ENCODE assay signal across 8 mouse cellular contexts in the genomic region with DNA sequence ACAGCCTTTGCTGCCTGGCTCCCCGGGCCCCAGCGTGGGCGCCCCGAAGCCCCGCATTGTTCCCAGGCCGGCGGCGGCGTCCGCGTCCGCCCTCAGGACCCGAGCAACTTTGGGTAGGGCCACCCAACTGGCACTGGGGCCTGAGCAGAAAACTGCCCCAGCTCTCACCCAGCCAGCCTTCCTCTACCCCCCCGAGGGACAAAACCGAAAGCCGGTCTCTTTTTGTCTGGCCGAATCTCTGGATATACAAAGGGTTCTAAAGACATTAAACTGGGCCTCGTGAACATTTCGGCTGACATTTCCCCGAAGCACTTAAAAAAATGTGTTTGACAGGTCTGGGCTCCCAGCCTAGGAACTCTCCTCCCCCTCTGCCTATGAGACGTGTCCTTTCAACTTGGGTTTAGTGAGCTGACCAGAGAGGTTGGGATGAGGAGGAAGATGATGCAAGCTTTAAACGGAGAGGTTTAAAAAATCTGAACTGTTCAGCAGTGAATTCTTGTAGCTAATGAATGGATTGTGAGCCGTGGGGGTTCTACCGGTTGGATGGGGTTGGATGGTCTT. TPM values are rescaled to one million over a fixed set of nuclear protein-coding genes. Genes with fewer than 3 reads are reported as not detected.
DNase-seq lines count a peak whose midpoint lies in the region; TF ChIP-seq lines count a peak whose summit lies in the region.

No protein-coding gene starts in this region.

- TF ChIP-seq EP300 in heart, adult 2 months (IDR thresholded peaks at IDR 0.05; ENCODE audit: insufficient read depth, low read depth, low read length): peak; percentile 39; the same call in 1 of the 2 replicates

- H3K9me3 ChIP-seq in ES-E14 (ENCODE audit: control insufficient read depth, insufficient read depth, low read depth, low read length): no peaks in the 10 kb centered on the region

- no peak for TF ChIP-seq CTCF in cortical plate, adult 2 months (IDR thresholded peaks at IDR 0.05; ENCODE audit: extremely low read depth, insufficient read depth, low read length)
- TF ChIP-seq CTCF in heart, adult 2 months (IDR thresholded peaks at IDR 0.05): no peak

- H3K9ac ChIP-seq in ES-E14 (ENCODE audit: insufficient read depth, low read depth, low read length, poor library complexity, severe bottlenecking): peak overlapping the region; percentile 99
- peak overlapping the region; percentile 97 for H3K9ac ChIP-seq in heart, adult 2 months (ENCODE audit: low read depth, low read length)

- TF ChIP-seq POLR2A in cortical plate, adult 2 months (IDR thresholded peaks at IDR 0.05; ENCODE audit: extremely low read depth, insufficient read depth, low read length): no peak
- no peak for TF ChIP-seq POLR2A in heart, adult 2 months (IDR thresholded peaks at IDR 0.05; ENCODE audit: insufficient read depth, low read depth, low read length)

- peaks cover 2% of the 10 kb centered on the region for H3K79me2 ChIP-seq in heart, adult 2 months (replicated peaks; ENCODE audit: control insufficient read depth, insufficient read depth, low read length)

- H3K4me1 ChIP-seq in ES-E14 (ENCODE audit: control insufficient read depth in 2 of 2, insufficient read depth in 2 of 2, low read length in 2 of 2, poor library complexity in 1 of 2): 0 out of 4 replicates have a peak, but pooled peaks cover 0 to 2% of the 10 kb centered on the region in 2 experiments
- peaks cover 3% of the 10 kb centered on the region; the same call in 1 of the 2 replicates for H3K4me1 ChIP-seq in cortical plate, adult 2 months (ENCODE audit: control insufficient read depth, insufficient read depth, low read length)
- H3K4me1 ChIP-seq in heart, adult 2 months (ENCODE audit: control insufficient read depth, insufficient read depth, low read length): peaks cover under 1% of the 10 kb centered on the region; the same call in 1 of the 2 replicates

- peak overlapping the region; percentile 85 to 99 for H3K4me3 ChIP-seq in ES-E14 (ENCODE audit: insufficient read depth in 1 of 2, low read depth in 1 of 2, low read length in 2 of 2, poor library complexity in 1 of 2, severe bottlenecking in 1 of 2)
- H3K4me3 ChIP-seq in cortical plate, adult 2 months (ENCODE audit: insufficient read depth, low read length): peak overlapping the region; percentile 59
- peak overlapping the region; percentile 98 for H3K4me3 ChIP-seq in heart, adult 2 months

- in situ Hi-C loops in ES-E14 (cut with MboI; ENCODE audit: low sequenced_read_pairs in 2 of 2, unreplicated experiment in 2 of 2): no loop called here

- intact Hi-C loops in heart, adult 2 months (cut with DNase I): loop anchor here (2.0 to 10.0 kb wide), 4 partner anchors 37 to 400 kb away; partner anchors contain the start of genes Cdr2, Igsf6, Mfsd13b and Uqcrc2

- 1% methylated on average over 21 of the region's 24 CpGs for WGBS in heart, adult 2 months

- DNase-seq in gastrocnemius, postnatal 25 days: peak; percentile 14
- DNase-seq in gastrocnemius, postnatal 10 days: no peak
- DNase-seq in ES-E14 (ENCODE audit: low read depth, low spot score): peak; percentile 17
- DNase-seq in heart, adult 2 months: peak in 1 of 2 experiments; percentile 69
- DNase-seq in kidney, adult 9 months: peak; percentile 60
- DNase-seq in lung, postnatal 10 days: peak; percentile 41
- DNase-seq in retina, postnatal 1 day: peak; percentile 62

- no peaks in the 10 kb centered on the region; the same call in 1 of the 2 replicates for H3K27me3 ChIP-seq in heart, adult 2 months (ENCODE audit: control insufficient read depth, insufficient read depth, low read length)

- no peaks in the 10 kb centered on the region for H3K36me3 ChIP-seq in ES-E14 (ENCODE audit: control insufficient read depth, insufficient read depth, low read length, poor library complexity, severe bottlenecking)
- H3K36me3 ChIP-seq in heart, adult 2 months (ENCODE audit: control insufficient read depth, insufficient read depth, low read length): peaks cover 5% of the 10 kb centered on the region

- H3K27ac ChIP-seq in ES-E14 (ENCODE audit: insufficient read depth, low read depth, low read length, poor library complexity, severe bottlenecking): no peak overlapping the region
- H3K27ac ChIP-seq in cortical plate, adult 2 months (ENCODE audit: insufficient read depth, low read length): peak overlapping the region; percentile 97
- peak overlapping the region; percentile 97 for H3K27ac ChIP-seq in heart, adult 2 months

TF ChIP-seq in ES-E14, 5 proteins besides CTCF, POLR2A, EP300 and RAD21:
- no peak for TF ChIP-seq ZC3H11A (IDR thresholded peaks at IDR 0.05; ENCODE audit: borderline replicate concordance, low read depth, low read length)
- TF ChIP-seq ZNF384 (IDR thresholded peaks at IDR 0.05; ENCODE audit: low read depth, low read length): 0 out of 2 replicates have a peak, but pooled peaks have one; percentile 49

RNA-seq across cellular contexts. Expression of gene Mettl9, which starts 1.0 kb away (rescaled TPM):
- 10 to 100 TPM; 20.1 to 21.4 TPM for total RNA-seq in gastrocnemius, postnatal 25 days (2021)
- 10 to 100 TPM; 41.8 to 48.8 TPM for total RNA-seq in gastrocnemius, postnatal 10 days (2021)
- total RNA-seq in ES-E14 (2012; rRNA removed): 21.0 and 26.7 TPM in 2 replicates
- polyA plus RNA-seq in cortical plate, adult 2 months (2012; rRNA removed): 53.1 and 55.7 TPM in 2 replicates
- 10 to 100 TPM; 80.7 to 85.1 TPM for total RNA-seq in heart, adult 2 months (2021)
- polyA plus RNA-seq in heart, adult 2 months (2012; rRNA removed): 23.5 and 40.2 TPM in 2 replicates

RNA-seq across cellular contexts. Expression of gene Igsf6, which starts 39.1 kb away (rescaled TPM):
- under 1 TPM; 0.28 to 0.43 TPM for total RNA-seq in gastrocnemius, postnatal 25 days (2021)
- total RNA-seq in gastrocnemius, postnatal 10 days (2021): 1 to 10 TPM in 1 of 2 experiments, under 1 TPM in 1; 0.78 to 1.5 TPM
- total RNA-seq in ES-E14 (2012; rRNA removed): 0.11 TPM in 1 of 2 replicates, not detected in the other
- 0.35 and 0.44 TPM in 2 replicates for polyA plus RNA-seq in cortical plate, adult 2 months (2012; rRNA removed)
- 1 to 10 TPM in 1 of 2 experiments, under 1 TPM in 1; 0.98 to 1.5 TPM for total RNA-seq in heart, adult 2 months (2021)
- 0.76 TPM in 2 replicates for polyA plus RNA-seq in heart, adult 2 months (2012; rRNA removed)

RNA-seq across cellular contexts. Expression of gene Otoa, which starts 46.2 kb away (rescaled TPM):
- under 1 TPM; 0.13 to 0.33 TPM for total RNA-seq in gastrocnemius, postnatal 25 days (2021)
- 1 to 10 TPM; 1.0 to 1.5 TPM for total RNA-seq in gastrocnemius, postnatal 10 days (2021)
- total RNA-seq in ES-E14 (2012; rRNA removed): 0.22 and 0.58 TPM in 2 replicates
- 0.17 and 0.25 TPM in 2 replicates for polyA plus RNA-seq in cortical plate, adult 2 months (2012; rRNA removed)
- total RNA-seq in heart, adult 2 months (2021): under 1 TPM in 1 of 2 experiments, not detected in 1; 0.30 TPM
- 0.10 TPM in 1 of 2 replicates, not detected in the other for polyA plus RNA-seq in heart, adult 2 months (2012; rRNA removed)

RNA-seq across cellular contexts. Expression of gene Mfsd13b, which starts 52.9 kb away (rescaled TPM):
- total RNA-seq in gastrocnemius, postnatal 25 days (2021): not detected
- total RNA-seq in gastrocnemius, postnatal 10 days (2021): not detected
- total RNA-seq in ES-E14 (2012; rRNA removed): not detected in 2 replicates
- polyA plus RNA-seq in cortical plate, adult 2 months (2012; rRNA removed): 0.40 TPM in 2 replicates
- not detected for total RNA-seq in heart, adult 2 months (2021)
- 0.47 TPM in 1 of 2 replicates, not detected in the other for polyA plus RNA-seq in heart, adult 2 months (2012; rRNA removed)

RNA-seq across cellular contexts. Expression of gene Cdr2, which starts 53.1 kb away (rescaled TPM):
- total RNA-seq in gastrocnemius, postnatal 25 days (2021): 1 to 10 TPM; 4.4 to 5.0 TPM
- 10 to 100 TPM in 1 of 2 experiments, 1 to 10 TPM in 1; 6.9 to 10.9 TPM for total RNA-seq in gastrocnemius, postnatal 10 days (2021)
- 20.9 and 25.9 TPM in 2 replicates for total RNA-seq in ES-E14 (2012; rRNA removed)
- 14.6 and 17.5 TPM in 2 replicates for polyA plus RNA-seq in cortical plate, adult 2 months (2012; rRNA removed)
- 10 to 100 TPM in 1 of 2 experiments, 1 to 10 TPM in 1; 8.8 to 34.9 TPM for total RNA-seq in heart, adult 2 months (2021)
- polyA plus RNA-seq in heart, adult 2 months (2012; rRNA removed): 11.0 TPM in 2 replicates
